Mouse (Mus musculus) urinary bladder, postnatal 25 days (tissue): ENCODE measurements at regions not wholly inside any gene's neighbourhood (a gene's known extent, or its start where the extent isn't known, plus 50 kb on each side); places are given as distances from the start of the nearest gene placed in this dataset.

Source experiments
- DNase-seq: peaks from one replicate; pipeline ENCODE4 v3.0.0; 2022; ENCODE audit warnings: low spot score

GRCm38 (mm10) chr2:48457117-48457516, 356.8 kb upstream of the Acvr2a start:
- no peak for DNase-seq

- no peak for DNase-seq
Measured at GRCm38 (mm10) chr2:48465483-48465882, 348.4 kb upstream of the Acvr2a start.

- no peak for DNase-seq
Measured at GRCm38 (mm10) chr2:48468895-48469294, 345.0 kb upstream of the Acvr2a start.

GRCm38 (mm10) chr2:48469357-48469756, 344.6 kb upstream of the Acvr2a start:
- DNase-seq, result no peak

- DNase-seq, result no peak
Measured at GRCm38 (mm10) chr2:48473102-48473501, 340.8 kb upstream of the Acvr2a start.

GRCm38 (mm10) chr2:48474642-48475041, 339.3 kb upstream of the Acvr2a start:
- DNase-seq, result no peak

- no peak for DNase-seq
Measured at GRCm38 (mm10) chr2:48476777-48477176, 337.1 kb upstream of the Acvr2a start.

GRCm38 (mm10) chr2:48477336-48477735, 336.6 kb upstream of the Acvr2a start:
- DNase-seq, result no peak

- no peak for DNase-seq
Measured at GRCm38 (mm10) chr2:48479601-48480000, 334.3 kb upstream of the Acvr2a start.

- no peak for DNase-seq
Measured at GRCm38 (mm10) chr2:48480428-48481191, 333.3 kb upstream of the Acvr2a start.

- no peak for DNase-seq
Measured at GRCm38 (mm10) chr2:48481209-48481742, 332.6 kb upstream of the Acvr2a start.

GRCm38 (mm10) chr2:48493574-48493973, 320.3 kb upstream of the Acvr2a start:
- no peak for DNase-seq

GRCm38 (mm10) chr2:48494065-48494464, 319.8 kb upstream of the Acvr2a start:
- no peak for DNase-seq

- no peak for DNase-seq
Measured at GRCm38 (mm10) chr2:48494632-48495031, 319.3 kb upstream of the Acvr2a start.

- DNase-seq, result no peak
Measured at GRCm38 (mm10) chr2:48498047-48498723, 315.7 kb upstream of the Acvr2a start.

GRCm38 (mm10) chr2:48499396-48499795, 314.5 kb upstream of the Acvr2a start:
- no peak for DNase-seq

GRCm38 (mm10) chr2:48501387-48501786, 312.5 kb upstream of the Acvr2a start:
- DNase-seq, result no peak

GRCm38 (mm10) chr2:48513848-48514247, 300.1 kb upstream of the Acvr2a start:
- no peak for DNase-seq

GRCm38 (mm10) chr2:48519838-48520404, 294.0 kb upstream of the Acvr2a start:
- no peak for DNase-seq

GRCm38 (mm10) chr2:48520535-48520971, 293.4 kb upstream of the Acvr2a start:
- DNase-seq, result no peak

GRCm38 (mm10) chr2:48535453-48535852, 278.5 kb upstream of the Acvr2a start:
- DNase-seq, result no peak

GRCm38 (mm10) chr2:48536930-48537329, 277.0 kb upstream of the Acvr2a start:
- DNase-seq, result no peak
